Mouse (Mus musculus): ENCODE results near the gene St3gal5.

The St3gal5 gene

DNA sequence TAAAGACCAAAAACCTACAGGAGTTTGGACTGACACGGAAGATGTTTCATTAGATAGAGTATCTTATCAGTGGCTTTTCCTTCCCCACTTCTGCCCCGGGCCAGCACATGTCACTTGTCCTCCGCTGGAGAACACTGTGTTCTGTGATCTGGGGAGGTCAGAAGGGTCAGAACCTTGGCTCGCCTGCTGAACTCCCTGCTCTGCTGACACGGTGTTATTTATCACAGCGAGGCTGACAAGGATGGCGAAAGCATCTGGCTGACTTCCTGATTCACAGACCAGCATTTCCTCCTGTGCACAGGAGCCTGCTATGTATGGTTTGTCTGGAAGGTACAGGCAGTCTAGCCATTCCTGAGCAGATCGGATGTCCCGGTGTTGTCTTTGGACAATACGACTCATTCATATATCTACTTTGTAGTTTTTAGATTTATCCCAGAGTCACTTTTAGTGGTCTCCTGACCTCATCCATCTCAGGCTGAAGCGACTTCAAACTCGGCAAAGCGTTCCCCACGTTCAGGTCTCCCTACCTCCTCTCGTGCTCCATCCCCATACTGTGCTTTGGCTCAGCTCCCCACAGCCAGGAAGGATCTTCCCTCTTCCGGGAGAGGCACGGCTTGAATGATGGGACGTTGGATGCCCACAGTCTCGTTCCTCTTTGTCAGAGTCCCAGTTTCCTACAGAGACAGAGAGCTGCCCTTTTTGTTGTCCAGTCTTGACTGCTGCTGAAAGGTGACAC, 64.9 kb downstream of the St3gal5 start:
- in situ Hi-C loops (cut with MboI, MseI): loop anchor here (5.0 to 10.0 kb wide), 2 partner anchors 158 to 295 kb away; no protein-coding TSS in a partner anchor

DNA sequence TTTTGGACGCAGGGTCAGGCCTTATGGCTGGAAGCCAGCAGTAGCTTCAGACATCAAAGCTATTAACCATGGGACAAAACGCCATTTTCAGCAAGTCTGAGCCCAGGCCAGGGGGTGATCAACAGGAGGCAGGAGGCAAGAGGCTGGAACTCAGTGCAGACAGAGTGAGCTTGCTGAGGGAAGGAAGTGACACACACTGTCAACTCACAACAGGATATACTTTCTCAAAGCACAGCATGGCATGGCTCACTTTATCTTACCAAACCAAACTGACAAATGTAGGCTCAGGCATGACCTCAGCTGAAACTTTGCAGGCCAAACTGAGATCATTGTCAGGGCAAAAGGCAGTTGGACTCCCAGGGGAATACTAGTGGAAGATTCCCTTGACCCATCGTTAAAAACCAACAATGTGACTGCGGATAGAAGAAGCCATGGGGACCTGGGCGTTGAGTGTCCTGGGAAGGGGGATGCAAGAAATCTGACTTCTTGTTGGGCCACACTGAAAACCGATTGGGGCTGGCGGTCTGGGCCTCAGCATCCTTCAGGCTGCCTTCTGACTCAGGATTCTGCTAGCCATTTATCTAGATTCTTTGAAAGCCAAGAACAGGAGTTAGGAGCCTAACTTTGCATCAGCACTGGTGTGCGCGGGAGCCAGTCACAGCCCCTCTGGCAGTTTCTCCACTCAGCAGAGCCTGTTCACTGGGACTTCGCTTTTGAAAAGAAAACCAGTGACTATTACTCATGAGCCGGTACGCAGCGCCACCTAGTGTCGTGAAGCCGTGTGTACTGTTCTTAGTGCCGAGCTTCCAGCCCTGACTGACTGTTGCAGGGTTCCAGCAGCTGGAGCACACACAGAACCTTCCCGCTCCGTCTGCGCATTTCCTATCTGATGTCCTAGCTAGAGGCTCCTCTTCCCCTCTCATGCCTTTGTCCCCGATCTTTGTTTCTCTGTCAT, 67.2 kb downstream of the St3gal5 start:
- in situ Hi-C loops (cut with MboI, MseI): loop anchor here (5.0 to 10.0 kb wide), 3 partner anchors 160 to 297 kb away; no protein-coding TSS in a partner anchor

- in situ Hi-C loops (cut with MboI, MseI): loop anchor here (5.0 to 10.0 kb wide), 2 partner anchors 161 to 239 kb away; no protein-coding TSS in a partner anchor
These were observed 68.5 kb downstream of the St3gal5 start for GRCm38 (mm10) chr6:72165907-72166306.

DNA sequence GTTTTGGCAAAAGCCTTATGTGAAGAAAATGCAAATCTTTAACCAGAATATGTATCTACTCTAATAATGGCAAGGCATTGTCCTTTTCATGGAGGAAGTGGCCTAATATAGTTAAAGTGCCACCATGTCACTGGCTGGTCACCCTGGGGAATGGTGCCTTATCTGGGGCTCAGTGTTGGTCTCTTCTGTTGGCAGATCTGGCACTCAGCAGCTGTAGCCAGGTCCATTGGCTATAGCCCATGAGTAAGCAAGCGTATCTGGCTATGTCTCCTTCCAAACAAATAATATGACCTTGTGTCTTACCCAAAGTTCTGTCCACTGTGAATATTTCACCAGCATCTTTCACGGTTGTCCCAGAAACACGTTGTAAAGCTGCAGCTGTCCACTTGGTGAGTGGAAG, 74.0 kb downstream of the St3gal5 start:
- in situ Hi-C loops (cut with MboI, MseI): no loop called here

- in situ Hi-C loops (cut with MboI, MseI): no loop called here
These were observed 76.0 kb downstream of the St3gal5 start for GRCm38 (mm10) chr6:72173350-72173749.

- in situ Hi-C loops (cut with MboI, MseI): no loop called here
These were observed 78.0 kb downstream of the St3gal5 start for GRCm38 (mm10) chr6:72175419-72175818.

GRCm38 (mm10) chr6:72176004-72176403, 78.6 kb downstream of the St3gal5 start:
- in situ Hi-C loops (cut with MboI, MseI): no loop called here

GRCm38 (mm10) chr6:72177417-72177816, 80.0 kb downstream of the St3gal5 start:
- in situ Hi-C loops (cut with MboI, MseI): no loop called here

GRCm38 (mm10) chr6:72179006-72179405, 81.6 kb downstream of the St3gal5 start:
- in situ Hi-C loops (cut with MboI, MseI): no loop called here

GRCm38 (mm10) chr6:72179562-72180502, 82.4 kb downstream of the St3gal5 start:
- in situ Hi-C loops (cut with MboI, MseI): loop anchor here (5.0 kb wide), 1 partner anchor 67 kb away; no protein-coding TSS in a partner anchor

DNA sequence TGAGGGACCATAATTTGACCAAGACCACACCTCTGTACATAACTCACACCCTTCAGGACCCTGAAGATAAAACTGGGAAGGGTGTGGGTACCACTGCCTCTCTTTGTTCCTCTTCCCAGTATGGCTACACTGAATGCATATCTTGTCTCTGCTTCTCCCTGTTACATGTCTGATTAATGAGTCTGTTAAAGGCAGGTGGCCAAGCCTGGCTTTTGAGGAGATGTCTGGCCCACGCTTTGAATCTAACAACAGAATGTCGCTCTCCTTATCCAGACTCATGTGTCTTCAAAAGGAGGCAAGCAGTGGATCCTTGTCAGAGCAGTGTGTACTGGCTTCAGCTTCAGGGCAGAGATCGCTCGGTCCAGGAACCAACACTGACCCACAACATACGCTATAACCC, 87.2 kb downstream of the St3gal5 start:
- in situ Hi-C loops (cut with MboI, MseI): loop anchor here (5.0 kb wide), 1 partner anchor 63 kb away; no protein-coding TSS in a partner anchor

DNA sequence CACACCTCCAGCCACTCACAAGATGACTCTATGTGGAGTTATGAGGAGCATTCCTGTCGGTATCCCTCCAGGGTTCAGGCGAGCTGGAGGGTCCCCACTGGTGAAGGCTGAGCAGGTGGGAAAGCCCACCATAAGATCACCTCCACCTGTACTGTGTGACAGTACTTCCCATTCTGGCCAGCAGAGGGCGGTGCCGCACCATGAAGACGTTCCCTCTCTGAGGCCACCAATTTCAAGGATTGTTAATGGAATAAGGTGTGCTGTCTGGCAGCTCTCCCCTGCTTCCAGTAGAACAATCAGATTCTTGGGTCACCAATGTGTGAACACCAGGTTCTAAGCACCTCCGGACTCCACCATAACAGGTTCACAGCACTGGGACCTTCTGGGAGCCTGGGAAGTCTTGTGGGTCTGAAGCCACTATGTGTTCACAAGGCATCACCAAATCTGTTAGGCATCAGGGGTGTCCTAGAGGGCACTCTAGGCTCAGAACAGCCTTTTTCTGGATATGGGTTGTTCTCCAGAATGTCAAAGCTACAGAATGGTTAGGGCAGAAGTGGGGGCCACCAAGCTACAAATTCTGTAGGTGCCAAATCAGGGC, 88.6 kb downstream of the St3gal5 start:
- in situ Hi-C loops (cut with MboI, MseI): no loop called here

- in situ Hi-C loops (cut with MboI, MseI): no loop called here
These were observed 89.4 kb downstream of the St3gal5 start for GRCm38 (mm10) chr6:72186809-72187208.

GRCm38 (mm10) chr6:72189061-72189863, 91.9 kb downstream of the St3gal5 start:
- in situ Hi-C loops (cut with MboI, MseI): no loop called here

DNA sequence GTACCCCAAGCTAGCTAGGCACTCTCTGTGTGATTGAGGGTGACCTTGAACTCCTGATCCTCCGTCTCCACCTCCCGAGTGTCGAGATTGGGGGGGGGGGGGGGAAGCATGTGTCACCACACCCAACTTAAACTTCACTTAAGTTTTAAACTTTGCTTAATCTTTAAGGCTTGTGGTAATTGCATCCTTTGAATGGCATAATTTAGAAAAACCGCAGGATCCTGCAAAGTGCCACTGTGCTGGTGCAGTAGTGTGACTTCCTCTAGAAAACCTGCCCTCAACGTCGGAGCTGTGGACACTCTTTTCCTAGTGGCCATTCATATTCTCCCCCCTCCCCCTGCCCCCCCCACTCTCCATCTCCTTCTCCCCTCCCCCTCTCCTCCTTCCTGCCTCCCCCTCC, 92.7 kb downstream of the St3gal5 start:
- in situ Hi-C loops (cut with MboI, MseI): no loop called here

DNA sequence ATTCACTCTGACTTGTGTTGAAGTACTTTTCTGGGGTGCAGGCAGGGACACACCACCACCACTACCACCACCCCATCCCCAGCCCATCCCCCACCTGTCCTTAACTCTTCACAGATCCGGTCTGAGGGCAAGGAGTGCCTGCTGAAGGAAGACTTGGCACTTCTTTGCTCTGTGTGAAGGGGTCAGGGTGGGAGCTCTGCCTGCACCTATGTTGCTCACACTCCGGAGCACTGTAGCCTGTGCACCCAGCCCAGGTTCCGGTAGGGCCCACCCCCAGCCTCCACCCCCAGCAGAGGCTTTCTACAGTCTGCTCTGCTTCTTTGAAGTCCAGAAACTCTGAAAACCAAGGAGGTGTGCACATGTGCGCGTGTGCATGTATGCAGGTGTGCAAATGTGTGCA, 93.2 kb downstream of the St3gal5 start:
- in situ Hi-C loops (cut with MboI, MseI): no loop called here

DNA sequence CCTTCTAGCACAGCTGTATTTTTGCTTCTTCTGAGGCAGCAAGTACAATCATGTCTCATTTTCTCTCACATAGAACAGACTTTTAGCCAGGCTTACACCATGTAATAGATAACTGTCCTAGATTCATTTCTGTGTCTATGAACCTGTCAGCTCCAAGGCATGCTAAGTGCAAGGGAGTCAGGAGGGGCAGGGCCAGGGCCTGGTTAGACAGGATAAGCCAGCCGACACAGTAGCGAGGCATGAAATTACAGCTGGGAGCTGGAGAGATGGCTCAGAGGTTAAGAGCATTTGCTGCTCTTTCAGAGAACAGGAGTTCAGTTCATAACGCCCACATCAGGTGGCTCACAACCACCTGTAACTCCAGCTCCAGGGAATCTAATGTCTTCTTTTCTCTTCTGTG, 99.3 kb downstream of the St3gal5 start:
- in situ Hi-C loops (cut with MboI, MseI): no loop called here

- in situ Hi-C loops (cut with MboI, MseI): no loop called here
These were observed 100.1 kb downstream of the St3gal5 start for GRCm38 (mm10) chr6:72197515-72197914.

DNA sequence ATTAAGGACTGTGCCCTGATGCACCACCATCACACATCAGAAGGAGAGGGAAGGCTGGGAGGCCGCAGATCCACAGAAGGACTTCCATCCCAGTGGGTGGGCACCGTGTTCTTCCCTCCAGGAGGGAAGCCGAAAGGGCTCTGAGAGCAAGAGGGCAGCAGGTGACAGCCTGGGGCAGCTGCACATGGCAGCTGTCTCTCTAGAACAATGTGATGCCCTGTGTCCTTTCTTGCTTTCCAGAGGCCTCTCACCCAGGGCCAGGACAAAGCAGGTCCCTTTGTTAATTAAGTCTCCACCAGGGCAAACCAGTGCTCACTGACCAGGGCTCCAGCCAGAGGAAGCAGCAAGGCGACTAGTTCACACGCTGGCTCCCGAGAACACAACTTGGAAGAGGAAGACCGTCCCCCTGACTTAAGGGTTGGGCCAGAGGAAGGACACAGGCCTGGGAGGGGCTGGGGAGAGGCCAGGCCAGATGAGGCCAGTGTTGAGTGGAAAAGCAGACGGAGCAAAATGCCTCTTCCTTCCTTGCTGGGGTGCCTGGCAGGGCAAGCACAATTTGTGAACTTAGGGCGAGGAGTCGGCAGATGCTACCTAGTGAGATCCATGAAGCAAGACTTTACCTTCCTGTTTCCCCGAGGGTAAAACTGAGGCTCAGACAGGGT, 103.3 kb downstream of the St3gal5 start:
- in situ Hi-C loops (cut with MboI, MseI): no loop called here

Data from T-helper 2 cell (primary cell).